Mouse (Mus musculus) forebrain, embryonic 11.5 days (tissue): Measurements from ENCODE around the gene Rell1. TPM values are rescaled to one million over a fixed set of nuclear protein-coding genes. Genes with fewer than 3 reads are reported as not detected.

Experiments used
- ATAC-seq: fragments of 200-750 bp; cut with Nextera tagmentation; replicated peaks from 2 replicates; pipeline ENCODE4 v1.8.0; 2017; ENCODE audit warnings: moderate TSS enrichment; ENCODE audit not compliant: low FRiP score
- DNase-seq: peaks from one replicate; pipeline ENCODE4 v3.0.0-alpha.2; 2017; ENCODE audit warnings: low spot score
- H3K27ac ChIP-seq: fragments of 300-500 bp; sonication (generic); 2 replicates; pipeline ENCODE4 v1.5.1; 2014; ENCODE audit warnings: low read depth, low read length
- H3K27me3 ChIP-seq: fragments of 300-500 bp; sonication (generic); 2 replicates; pipeline ENCODE4 v1.6.1; 2014; ENCODE audit warnings: mild to moderate bottlenecking, low read length, mixed read lengths; ENCODE audit not compliant: control insufficient read depth, insufficient read depth
- H3K36me3 ChIP-seq: fragments of 300-500 bp; sonication (generic); 2 replicates; pipeline ENCODE4 v1.6.1; 2014; ENCODE audit warnings: mild to moderate bottlenecking, low read length, moderate library complexity, mixed read lengths; ENCODE audit not compliant: control insufficient read depth, insufficient read depth
- H3K4me1 ChIP-seq: fragments of 300-500 bp; sonication (generic); replicated peaks from 2 replicates; pipeline ENCODE4 v1.6.1; 2014; ENCODE audit warnings: low read length, mixed read lengths; ENCODE audit not compliant: control insufficient read depth, insufficient read depth
- H3K4me2 ChIP-seq: fragments of 300-500 bp; sonication (generic); 2 replicates; pipeline ENCODE4 v1.6.1; 2014; ENCODE audit warnings: low read depth, mild to moderate bottlenecking, low read length, moderate library complexity, mixed read lengths; ENCODE audit not compliant: severe bottlenecking
- H3K4me3 ChIP-seq: fragments of 300-500 bp; sonication (generic); 2 replicates; pipeline ENCODE4 v1.5.1; 2014; ENCODE audit warnings: low read depth, low read length
- H3K9ac ChIP-seq: fragments of 300-500 bp; sonication (generic); 2 replicates; pipeline ENCODE4 v1.6.1; 2014; ENCODE audit warnings: low read length
- H3K9me3 ChIP-seq: fragments of 300-500 bp; sonication (generic); 2 replicates; pipeline ENCODE4 v1.6.1; 2016; ENCODE audit warnings: low read length, mixed read lengths; ENCODE audit not compliant: control insufficient read depth
- WGBS: fragments of 180-500 bp; shearing (Covaris S2); extraction: QIAGEN DNeasy Blood & Tissue Kit; methylation state at CpG from one replicate; pipeline ENCODE4 v1.1.7; 2014; 5-methylcytosine and 5-hydroxymethylcytosine counted together
- polyA plus RNA-seq: library from polyadenylated mRNA; unstranded; fragments of >200 nt; fragmentation: Nextera tagmentation; extraction: Ambion mirVana; gene quantifications from 2 replicates; pipeline ENCODE4 v1.2.1, GENCODE M21; 2014

Rell1 gene
- polyA plus RNA-seq, 1 experiment from 2014 or later = 12.2 TPM

- Histone ChIP-seq H3K27ac (no peak overlapping the region), H3K9me3 (no peaks in the 10 kb centered on the region), H3K9ac (no peak overlapping the region), H3K36me3 (no peaks in the 10 kb centered on the region), H3K27me3 (no peaks in the 10 kb centered on the region), H3K4me1 (no peaks in the 10 kb centered on the region), H3K4me2 (no peak overlapping the region), H3K4me3 (no peak overlapping the region)
- ATAC-seq = no peak
- 91% methylated on average over 9 of the region's 9 CpGs for WGBS
- DNase-seq = no peak
Observed at GRCm38 (mm10) chr5:63943291-63943690, 25.4 kb downstream of the Rell1 start.

GRCm38 (mm10) chr5:63941891-63942290, 26.8 kb downstream of the Rell1 start:
- Histone ChIP-seq H3K27ac (no peak overlapping the region), H3K4me1 (no peaks in the 10 kb centered on the region), H3K4me3 (no peak overlapping the region), H3K9ac (no peak overlapping the region), H3K27me3 (no peaks in the 10 kb centered on the region), H3K9me3 (no peaks in the 10 kb centered on the region), H3K4me2 (no peak overlapping the region), H3K36me3 (no peaks in the 10 kb centered on the region)
- no peak for ATAC-seq
- no peak for DNase-seq
- WGBS = 86% methylated on average over 5 of the region's 5 CpGs

GRCm38 (mm10) chr5:63938575-63938974, 30.1 kb downstream of the Rell1 start:
- H3K27ac ChIP-seq = no peak overlapping the region
- DNase-seq (no peak), ATAC-seq (no peak)
- no peaks in the 10 kb centered on the region for H3K9me3 ChIP-seq
- no peak overlapping the region for H3K4me2 ChIP-seq
- H3K4me3 ChIP-seq = no peak overlapping the region
- H3K27me3 ChIP-seq = no peaks in the 10 kb centered on the region
- no peaks in the 10 kb centered on the region for H3K36me3 ChIP-seq
- H3K4me1 ChIP-seq = no peaks in the 10 kb centered on the region
- 73% methylated on average over 4 of the region's 4 CpGs for WGBS
- no peak overlapping the region for H3K9ac ChIP-seq

- Histone ChIP-seq H3K27ac (no peak overlapping the region), H3K4me3 (no peak overlapping the region), H3K36me3 (no peaks in the 10 kb centered on the region), H3K27me3 (no peaks in the 10 kb centered on the region), H3K4me2 (no peak overlapping the region), H3K9me3 (no peaks in the 10 kb centered on the region), H3K4me1 (no peaks in the 10 kb centered on the region; the same call in 1 of the 2 replicates), H3K9ac (no peak overlapping the region)
- WGBS = 77% methylated on average over 6 of the region's 6 CpGs
- DNase-seq (no peak), ATAC-seq (no peak)
Observed at GRCm38 (mm10) chr5:63936740-63937139, 32.0 kb downstream of the Rell1 start.

- Histone ChIP-seq H3K27ac (no peak overlapping the region), H3K27me3 (no peaks in the 10 kb centered on the region), H3K9me3 (no peaks in the 10 kb centered on the region), H3K36me3 (no peaks in the 10 kb centered on the region), H3K4me2 (no peak overlapping the region), H3K4me1 (no peaks in the 10 kb centered on the region; the same call in 1 of the 2 replicates), H3K4me3 (no peak overlapping the region), H3K9ac (no peak overlapping the region)
- ATAC-seq (no peak), DNase-seq (no peak)
- 92% methylated on average over 6 of the region's 6 CpGs for WGBS
Observed at GRCm38 (mm10) chr5:63935581-63935980, 33.1 kb downstream of the Rell1 start.

- Histone ChIP-seq H3K9me3 (no peaks in the 10 kb centered on the region), H3K4me3 (no peak overlapping the region), H3K4me2 (no peak overlapping the region), H3K4me1 (no peaks in the 10 kb centered on the region; the same call in 1 of the 2 replicates), H3K9ac (no peak overlapping the region), H3K36me3 (no peaks in the 10 kb centered on the region), H3K27me3 (no peaks in the 10 kb centered on the region), H3K27ac (no peak overlapping the region)
- WGBS = 39% methylated on average over 10 of the region's 10 CpGs
- ATAC-seq = 0 out of 2 replicates have a peak, but pooled peaks have one; percentile 46
- no peak for DNase-seq
Observed at GRCm38 (mm10) chr5:63932829-63933228, 35.9 kb downstream of the Rell1 start.

- ATAC-seq (no peak), DNase-seq (no peak)
- Histone ChIP-seq H3K9ac (no peak overlapping the region), H3K4me3 (no peak overlapping the region), H3K27ac (no peak overlapping the region), H3K27me3 (no peaks in the 10 kb centered on the region), H3K4me2 (no peak overlapping the region), H3K4me1 (no peaks in the 10 kb centered on the region; the same call in 1 of the 2 replicates), H3K36me3 (no peaks in the 10 kb centered on the region), H3K9me3 (no peaks in the 10 kb centered on the region)
- WGBS = 78% methylated on average over 4 of the region's 4 CpGs
Observed at GRCm38 (mm10) chr5:63930824-63931358, 37.8 kb downstream of the Rell1 start.

- Histone ChIP-seq H3K9me3 (no peaks in the 10 kb centered on the region), H3K27me3 (no peaks in the 10 kb centered on the region), H3K4me2 (no peak overlapping the region), H3K9ac (no peak overlapping the region), H3K4me1 (no peaks in the 10 kb centered on the region), H3K4me3 (no peak overlapping the region), H3K36me3 (no peaks in the 10 kb centered on the region; the same call in 1 of the 2 replicates), H3K27ac (no peak overlapping the region)
- no peak for ATAC-seq
- WGBS = 95% methylated on average over 14 of the region's 14 CpGs
- DNase-seq = no peak
Observed at GRCm38 (mm10) chr5:63925035-63925628, 43.6 kb downstream of the Rell1 start.
